Mouse (Mus musculus): ENCODE measurements around the gene Galnt6.

Gene Galnt6

GRCm38 (mm10) chr15:100754041-100754440 lies 24.9 kb upstream of the Galnt6 start:
- no peak for DNase-seq

GRCm38 (mm10) chr15:100753045-100753444 lies 23.9 kb upstream of the Galnt6 start:
- DNase-seq = no peak

GRCm38 (mm10) chr15:100752439-100752838 lies 23.3 kb upstream of the Galnt6 start:
- DNase-seq = no peak

- DNase-seq = no peak
Measured at GRCm38 (mm10) chr15:100749751-100750538, 20.8 kb upstream of the Galnt6 start.

- DNase-seq = no peak
Measured at GRCm38 (mm10) chr15:100748584-100748983, 19.4 kb upstream of the Galnt6 start.

- DNase-seq = no peak
Measured at GRCm38 (mm10) chr15:100747121-100747963, 18.2 kb upstream of the Galnt6 start.

GRCm38 (mm10) chr15:100746478-100747120 lies 17.4 kb upstream of the Galnt6 start:
- DNase-seq = no peak

GRCm38 (mm10) chr15:100743238-100743637 lies 14.1 kb upstream of the Galnt6 start:
- no peak for DNase-seq

- DNase-seq = no peak
Measured at GRCm38 (mm10) chr15:100739442-100739841, 10.3 kb upstream of the Galnt6 start.

- DNase-seq = no peak
Measured at GRCm38 (mm10) chr15:100738351-100738781, 9.2 kb upstream of the Galnt6 start.

GRCm38 (mm10) chr15:100737667-100738066 lies 8.5 kb upstream of the Galnt6 start:
- DNase-seq = no peak

GRCm38 (mm10) chr15:100735953-100736300 lies 6.8 kb upstream of the Galnt6 start:
- DNase-seq = no peak

- peak; percentile 59 to 68 for DNase-seq
Measured at GRCm38 (mm10) chr15:100735095-100735952, 6.1 kb upstream of the Galnt6 start.

- DNase-seq = no peak
Measured at GRCm38 (mm10) chr15:100732580-100732979, 3.4 kb upstream of the Galnt6 start.

- DNase-seq = no peak
Measured at GRCm38 (mm10) chr15:100731081-100731480, 1.9 kb upstream of the Galnt6 start.

GRCm38 (mm10) chr15:100728586-100728985 lies 590 bp downstream of the Galnt6 start:
- no peak for DNase-seq

GRCm38 (mm10) chr15:100727834-100728233 lies 1.3 kb downstream of the Galnt6 start:
- DNase-seq = no peak

GRCm38 (mm10) chr15:100726721-100727120 lies 2.5 kb downstream of the Galnt6 start:
- no peak for DNase-seq

- no peak for DNase-seq
Measured at GRCm38 (mm10) chr15:100723505-100723904, 5.7 kb downstream of the Galnt6 start.

GRCm38 (mm10) chr15:100722564-100722963 lies 6.6 kb downstream of the Galnt6 start:
- no peak for DNase-seq

GRCm38 (mm10) chr15:100722026-100722425 lies 7.2 kb downstream of the Galnt6 start:
- DNase-seq = no peak

GRCm38 (mm10) chr15:100721445-100721844 lies 7.7 kb downstream of the Galnt6 start:
- no peak for DNase-seq
